Mouse (Mus musculus) midbrain, postnatal 0 days (tissue): Measurements from ENCODE around the gene Comp. TPM values are rescaled to one million over a fixed set of nuclear protein-coding genes. Genes with fewer than 3 reads are reported as not detected.

Experiments used
- ATAC-seq: fragments of 200-750 bp; cut with Nextera tagmentation; 2 replicates; pipeline ENCODE4 v1.8.0; 2017; ENCODE audit warnings: moderate number of reproducible peaks, mild to moderate bottlenecking, moderate TSS enrichment, moderate library complexity; ENCODE audit not compliant: low FRiP score
- DNase-seq: peaks from one replicate; pipeline ENCODE4 v3.0.0-alpha.2; 2015; ENCODE audit warnings: low spot score
- H3K27ac ChIP-seq: fragments of 300-500 bp; sonication (generic); 2 replicates; pipeline ENCODE4 v1.5.1; 2014; ENCODE audit warnings: low read depth, mild to moderate bottlenecking, low read length, mixed read lengths
- H3K27me3 ChIP-seq: fragments of 300-500 bp; sonication (generic); 2 replicates; pipeline ENCODE4 v1.6.1; 2014; ENCODE audit warnings: low read length, control low read depth, mixed read lengths; ENCODE audit not compliant: insufficient read depth
- H3K36me3 ChIP-seq: fragments of 300-500 bp; sonication (generic); 2 replicates; pipeline ENCODE4 v1.6.1; 2014; ENCODE audit warnings: low read length, control low read depth, mixed read lengths; ENCODE audit not compliant: insufficient read depth
- H3K4me1 ChIP-seq: fragments of 300-500 bp; sonication (generic); 2 replicates; pipeline ENCODE4 v1.6.1; 2014; ENCODE audit warnings: mild to moderate bottlenecking, control low read depth, antibody characterized with exemption, low read length, mixed read lengths; ENCODE audit not compliant: insufficient read depth
- H3K4me2 ChIP-seq: fragments of 300-500 bp; sonication (generic); 2 replicates; pipeline ENCODE4 v1.6.1; 2014; ENCODE audit warnings: low read depth, mild to moderate bottlenecking, low read length, mixed read lengths; ENCODE audit not compliant: poor library complexity, severe bottlenecking
- H3K4me3 ChIP-seq: fragments of 300-500 bp; sonication (generic); 2 replicates; pipeline ENCODE4 v1.5.1; 2014; ENCODE audit warnings: low read depth, mild to moderate bottlenecking, low read length, moderate library complexity
- H3K9ac ChIP-seq: fragments of 300-500 bp; sonication (generic); replicated peaks from 2 replicates; pipeline ENCODE4 v1.6.1; 2014; ENCODE audit warnings: mild to moderate bottlenecking, low read length, moderate library complexity, mixed read lengths; ENCODE audit not compliant: poor library complexity, severe bottlenecking
- H3K9me3 ChIP-seq: fragments of 300-500 bp; sonication (generic); 2 replicates; pipeline ENCODE4 v1.6.1; 2016; ENCODE audit warnings: low read length, control low read depth
- CTCF ChIP-seq: IDR thresholded peaks from 2 replicates; pipeline ENCODE4 v1.5.1; 2016; ENCODE audit warnings: antibody characterized with exemption, mild to moderate bottlenecking
- WGBS: fragments of 180-500 bp; shearing (Covaris S2); extraction: QIAGEN DNeasy Blood & Tissue Kit; methylation state at CpG from one replicate; pipeline ENCODE4 v1.1.7; 2014; 5-methylcytosine and 5-hydroxymethylcytosine counted together
- polyA plus RNA-seq: library from polyadenylated mRNA; unstranded; fragments of >200 nt; fragmentation: Nextera tagmentation; extraction: Ambion mirVana; gene quantifications from 2 replicates; pipeline ENCODE4 v1.2.1, GENCODE M21; 2015
- total RNA-seq: library from RNA; depleted of rRNA; stranded (reverse); fragments of >200 nt; gene quantifications from 2 replicates; pipeline ENCODE4 v1.2.3, GENCODE M21; 2014; rRNA removed

Gene Comp
- total and polyA plus RNA-seq, 2 experiments from 2014 or later, result 0.38 to 0.49 TPM

DNA sequence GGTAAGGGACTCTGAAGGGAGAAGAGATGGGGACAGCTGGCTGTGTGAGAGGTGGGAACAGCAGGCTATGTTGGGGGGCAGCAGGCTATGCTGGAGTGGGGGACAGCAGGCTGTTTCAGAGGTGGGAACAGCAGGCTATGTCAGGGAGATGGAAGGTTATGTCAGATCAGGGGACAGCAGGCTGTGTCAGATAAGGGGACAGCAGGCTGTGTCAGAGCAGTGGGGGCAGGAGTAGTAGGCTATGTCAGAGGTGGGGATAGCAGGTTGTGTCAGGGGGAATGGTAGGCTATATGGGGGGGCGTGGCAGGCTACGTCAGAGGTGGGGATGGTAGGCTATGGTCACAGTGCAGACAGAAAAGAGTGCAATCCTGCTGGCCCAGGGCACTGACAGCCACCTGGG is 49.4 kb downstream of the Comp start:
- 86% methylated on average over 2 of the region's 2 CpGs for WGBS
- TF ChIP-seq CTCF, result no peak
- Histone ChIP-seq H3K9me3 (no peaks in the 10 kb centered on the region), H3K9ac (no peak overlapping the region), H3K4me3 (no peak overlapping the region), H3K4me2 (no peak overlapping the region), H3K27me3 (no peaks in the 10 kb centered on the region), H3K36me3 (no peaks in the 10 kb centered on the region), H3K27ac (no peak overlapping the region), H3K4me1 (no peaks in the 10 kb centered on the region; the same call in 1 of the 2 replicates)
- ATAC-seq (no peak), DNase-seq (no peak)

DNA sequence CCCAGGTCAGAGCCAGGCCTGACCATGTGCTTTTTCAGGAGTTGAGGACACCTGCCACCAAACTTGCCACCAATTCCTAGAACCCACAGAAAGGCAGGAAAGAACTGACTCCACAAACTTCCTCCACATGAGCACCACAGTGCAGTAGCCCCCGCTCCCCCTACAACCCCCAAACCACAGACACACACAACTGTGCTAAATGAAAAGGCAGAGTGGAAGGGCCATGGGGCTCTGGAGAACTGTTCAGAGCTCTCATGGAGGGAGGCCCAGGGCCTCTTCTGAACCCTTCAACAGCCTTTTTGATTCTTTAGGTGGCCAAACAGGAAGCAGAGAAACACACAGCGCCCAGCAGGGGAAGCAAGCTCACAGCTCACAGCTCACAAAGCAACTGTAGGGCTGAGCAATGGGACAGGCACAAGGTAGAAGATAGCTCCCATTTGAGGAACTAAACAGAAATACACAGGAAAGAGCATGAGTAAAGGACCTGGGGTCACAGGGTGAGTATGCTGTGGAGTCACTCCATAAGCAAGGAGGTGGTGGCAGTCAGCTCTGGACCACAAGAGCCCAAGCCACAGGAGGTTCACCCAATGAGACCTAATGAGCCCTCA is 53.0 kb downstream of the Comp start:
- ATAC-seq (no peak), DNase-seq (no peak)
- no peaks in the 10 kb centered on the region for H3K36me3 ChIP-seq
- no peak overlapping the region for H3K4me2 ChIP-seq
- H3K9me3 ChIP-seq, result no peaks in the 10 kb centered on the region
- H3K27me3 ChIP-seq, result no peaks in the 10 kb centered on the region
- WGBS, result 95% methylated on average over 2 of the region's 2 CpGs
- no peak overlapping the region for H3K4me3 ChIP-seq
- H3K4me1 ChIP-seq, result no peaks in the 10 kb centered on the region
- H3K9ac ChIP-seq, result no peak overlapping the region
- no peak overlapping the region for H3K27ac ChIP-seq
- no peak for TF ChIP-seq CTCF

DNA sequence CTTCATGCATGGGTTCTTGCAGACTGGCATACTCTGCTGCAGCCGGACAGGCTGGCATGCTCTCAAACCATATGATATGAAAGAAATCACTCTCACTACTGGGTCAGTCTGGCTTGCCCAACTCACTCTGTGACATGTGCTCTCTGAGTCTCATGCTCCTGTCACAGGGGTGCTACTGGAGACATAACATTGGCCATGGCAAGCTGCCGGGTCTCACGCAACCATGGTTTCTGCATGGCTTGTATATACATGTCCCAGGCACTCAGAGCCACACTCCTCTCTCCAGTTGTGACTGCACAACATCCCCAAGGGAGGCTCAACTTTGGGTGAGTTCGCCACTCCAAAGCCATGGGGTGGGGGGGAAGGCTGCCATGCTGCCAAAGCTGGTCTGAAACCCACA is 57.9 kb downstream of the Comp start:
- no peak for TF ChIP-seq CTCF
- Histone ChIP-seq H3K27ac (no peak overlapping the region), H3K4me2 (no peak overlapping the region), H3K27me3 (no peaks in the 10 kb centered on the region), H3K9me3 (no peaks in the 10 kb centered on the region), H3K9ac (no peak overlapping the region), H3K4me3 (no peak overlapping the region), H3K36me3 (no peaks in the 10 kb centered on the region), H3K4me1 (no peaks in the 10 kb centered on the region)
- WGBS, result 93% methylated on average over 4 of the region's 4 CpGs
- no peak for ATAC-seq
- DNase-seq, result no peak

Other genes with a start within 250 kb of the Comp start
- 5.4 and 7.7 TPM in 2 replicates for gene Nr2c2ap, start 242.2 kb upstream of the Comp start, total RNA-seq
- gene Nr2c2ap, start 242.2 kb upstream of the Comp start, polyA plus RNA-seq, result 42.1 and 44.1 TPM in 2 replicates
- gene Rfxank, start 234.4 kb upstream of the Comp start, total RNA-seq, result 9.8 and 12.3 TPM in 2 replicates
- gene Rfxank, start 234.4 kb upstream of the Comp start, polyA plus RNA-seq, result 7.4 and 9.3 TPM in 2 replicates
- 91.1 and 98.3 TPM in 2 replicates for gene Borcs8, start 234.1 kb upstream of the Comp start, total RNA-seq
- 49.8 and 58.6 TPM in 2 replicates for gene Borcs8, start 234.1 kb upstream of the Comp start, polyA plus RNA-seq
- gene Mef2b, start 233.8 kb upstream of the Comp start, total RNA-seq, result 0.55 and 1.1 TPM in 2 replicates
- 1.5 TPM in 2 replicates for gene Mef2b, start 233.8 kb upstream of the Comp start, polyA plus RNA-seq
- 52.4 and 64.8 TPM in 2 replicates for gene Tmem161a, start 201.2 kb upstream of the Comp start, total RNA-seq
- 49.5 and 51.6 TPM in 2 replicates for gene Tmem161a, start 201.2 kb upstream of the Comp start, polyA plus RNA-seq
- 15.1 and 18.0 TPM in 2 replicates for gene Slc25a42, start 161.3 kb upstream of the Comp start, total RNA-seq
- 9.2 and 9.3 TPM in 2 replicates for gene Slc25a42, start 161.3 kb upstream of the Comp start, polyA plus RNA-seq
- gene Sugp2, start 139.3 kb upstream of the Comp start, total RNA-seq, result 139 and 150 TPM in 2 replicates
- 71.7 and 75.7 TPM in 2 replicates for gene Sugp2, start 139.3 kb upstream of the Comp start, polyA plus RNA-seq
- gene Armc6, start 139.1 kb upstream of the Comp start, total RNA-seq, result 112 and 119 TPM in 2 replicates
- gene Armc6, start 139.1 kb upstream of the Comp start, polyA plus RNA-seq, result 116 and 121 TPM in 2 replicates
- 36.4 and 49.7 TPM in 2 replicates for gene Homer3, start 90.7 kb upstream of the Comp start, total RNA-seq
- 13.8 and 18.3 TPM in 2 replicates for gene Homer3, start 90.7 kb upstream of the Comp start, polyA plus RNA-seq
- gene Ddx49, start 71.1 kb upstream of the Comp start, total RNA-seq, result 43.6 and 46.3 TPM in 2 replicates
- 41.2 and 47.0 TPM in 2 replicates for gene Ddx49, start 71.1 kb upstream of the Comp start, polyA plus RNA-seq
- 97.1 and 106 TPM in 2 replicates for gene Cope, start 71.0 kb upstream of the Comp start, total RNA-seq
- gene Cope, start 71.0 kb upstream of the Comp start, polyA plus RNA-seq, result 264 and 291 TPM in 2 replicates
- gene Cers1, start 57.8 kb upstream of the Comp start, total RNA-seq, result 65.1 and 86.5 TPM in 2 replicates
- gene Cers1, start 57.8 kb upstream of the Comp start, polyA plus RNA-seq, result 47.9 and 51.3 TPM in 2 replicates
- gene Gdf1, start 43.7 kb upstream of the Comp start, total RNA-seq, result not detected in 2 replicates
- gene Gdf1, start 43.7 kb upstream of the Comp start, polyA plus RNA-seq, result 4.8 and 5.3 TPM in 2 replicates
- 39.6 and 45.4 TPM in 2 replicates for gene Upf1, start 20.3 kb upstream of the Comp start, total RNA-seq
- 9.1 and 9.7 TPM in 2 replicates for gene Upf1, start 20.3 kb upstream of the Comp start, polyA plus RNA-seq
- gene Crtc1, start 66.0 kb downstream of the Comp start, total RNA-seq, result 56.3 and 57.4 TPM in 2 replicates
- gene Crtc1, start 66.0 kb downstream of the Comp start, polyA plus RNA-seq, result 46.5 and 47.8 TPM in 2 replicates
- gene Klhl26, start 103.4 kb downstream of the Comp start, total RNA-seq, result 48.9 and 51.0 TPM in 2 replicates
- gene Klhl26, start 103.4 kb downstream of the Comp start, polyA plus RNA-seq, result 39.4 TPM in 2 replicates
- 168 and 206 TPM in 2 replicates for gene Tmem59l, start 113.8 kb downstream of the Comp start, total RNA-seq
- gene Tmem59l, start 113.8 kb downstream of the Comp start, polyA plus RNA-seq, result 203 and 226 TPM in 2 replicates
- gene Crlf1, start 119.6 kb downstream of the Comp start, total RNA-seq, result 4.1 and 4.3 TPM in 2 replicates
- gene Crlf1, start 119.6 kb downstream of the Comp start, polyA plus RNA-seq, result 9.4 and 10.9 TPM in 2 replicates
- gene Rex1bd, start 133.2 kb downstream of the Comp start, total RNA-seq, result 118 and 121 TPM in 2 replicates
- gene Rex1bd, start 133.2 kb downstream of the Comp start, polyA plus RNA-seq, result 198 and 212 TPM in 2 replicates
- 357 and 402 TPM in 2 replicates for gene Uba52, start 137.2 kb downstream of the Comp start, total RNA-seq
- gene Uba52, start 137.2 kb downstream of the Comp start, polyA plus RNA-seq, result 721 and 736 TPM in 2 replicates
- 490 and 533 TPM in 2 replicates for gene Fkbp8, start 154.2 kb downstream of the Comp start, total RNA-seq
- 351 and 386 TPM in 2 replicates for gene Fkbp8, start 154.2 kb downstream of the Comp start, polyA plus RNA-seq
- 36.3 and 38.2 TPM in 2 replicates for gene Kxd1, start 154.4 kb downstream of the Comp start, total RNA-seq
- gene Kxd1, start 154.4 kb downstream of the Comp start, polyA plus RNA-seq, result 53.1 and 55.8 TPM in 2 replicates
- 10.2 and 14.1 TPM in 2 replicates for gene Ell, start 165.9 kb downstream of the Comp start, total RNA-seq
- gene Ell, start 165.9 kb downstream of the Comp start, polyA plus RNA-seq, result 12.6 and 13.2 TPM in 2 replicates
- gene Isyna1, start 220.8 kb downstream of the Comp start, total RNA-seq, result 176 and 180 TPM in 2 replicates
- gene Isyna1, start 220.8 kb downstream of the Comp start, polyA plus RNA-seq, result 140 and 146 TPM in 2 replicates
- gene Ssbp4, start 235.3 kb downstream of the Comp start, total RNA-seq, result 279 and 392 TPM in 2 replicates
- 230 and 247 TPM in 2 replicates for gene Ssbp4, start 235.3 kb downstream of the Comp start, polyA plus RNA-seq
- gene Lrrc25, start 242.6 kb downstream of the Comp start, total RNA-seq, result 1.8 and 2.2 TPM in 2 replicates
- gene Lrrc25, start 242.6 kb downstream of the Comp start, polyA plus RNA-seq, result 0.74 and 1.4 TPM in 2 replicates